Mouse (Mus musculus) E14TG2a.4 (cell line): ENCODE results near the gene Pnpla5.

Experiments
- CTCF ChIP-seq: conservative IDR thresholded peaks from 2 replicates; pipeline ENCODE4 v1.5.1; 2014; ENCODE audit warnings: low read length
- NANOG ChIP-seq: IDR thresholded peaks from 2 replicates; pipeline ENCODE4 v1.6.1; 2014; ENCODE audit warnings: borderline replicate concordance, low read length, mixed read lengths

DNA sequence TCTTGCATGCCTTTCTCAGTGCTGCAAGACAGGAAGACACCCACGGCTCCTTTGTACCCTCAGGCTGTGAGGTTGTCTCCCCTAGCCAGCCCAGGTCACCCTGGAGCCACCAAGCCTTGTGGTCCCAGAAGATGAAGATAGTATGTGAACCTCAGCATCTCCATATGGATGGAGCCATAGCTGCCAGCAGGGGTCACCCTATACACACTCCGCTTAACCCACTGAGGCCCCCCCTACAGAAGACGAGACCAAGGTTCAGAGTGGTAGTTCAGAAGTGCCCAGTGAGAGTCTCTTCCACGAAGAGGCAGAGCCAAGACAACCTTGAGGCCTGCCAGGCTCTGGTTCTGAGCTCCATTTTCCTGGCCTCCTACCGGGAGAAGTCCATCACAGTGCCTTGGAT is 7.2 kb downstream of the Pnpla5 start:
- peak; percentile 27; the same call in 1 of the 2 replicates for TF ChIP-seq CTCF
- TF ChIP-seq NANOG, result no peak
